Mouse (Mus musculus): ENCODE measurements around the gene Tent4a. TPM values are rescaled to one million over a fixed set of nuclear protein-coding genes. Genes with fewer than 3 reads are reported as not detected.

Gene Tent4a
- polyA plus RNA-seq, 1 experiment from 2014 or later: 10.4 TPM

DNA sequence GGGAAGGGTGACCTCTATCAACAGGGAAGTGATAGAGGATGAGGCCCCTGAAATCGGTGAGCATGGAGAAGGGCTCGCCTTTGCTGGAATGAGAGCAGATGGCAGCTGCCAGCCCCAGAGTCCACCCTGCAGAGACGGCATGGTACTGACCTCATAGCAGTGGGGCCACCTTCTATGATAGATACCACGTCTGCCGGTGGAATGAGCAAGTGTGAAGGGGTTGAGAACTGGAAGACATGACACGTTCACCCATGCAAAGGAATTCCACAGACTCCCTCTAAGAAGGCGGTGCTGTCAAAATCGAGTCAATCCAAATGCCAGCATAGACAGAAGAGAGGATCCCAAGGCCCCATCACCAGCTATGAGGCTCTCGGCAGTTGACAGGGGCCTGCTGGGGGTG, 19.8 kb upstream of the Tent4a start:
- H3K27me3 ChIP-seq (ENCODE audit: control insufficient read depth, insufficient read depth, low read length): no peaks in the 10 kb centered on the region
- H3K4me1 ChIP-seq (ENCODE audit: control insufficient read depth, insufficient read depth, low read length): 0 out of 2 replicates have a peak, but pooled peaks cover 3% of the 10 kb centered on the region
- WGBS: 80% methylated on average over 9 of the region's 9 CpGs
- H3K4me3 ChIP-seq (ENCODE audit: low read depth, low read length): no peak overlapping the region
- no peaks in the 10 kb centered on the region for H3K36me3 ChIP-seq (ENCODE audit: control insufficient read depth, insufficient read depth, low read length)
- H3K4me2 ChIP-seq (ENCODE audit: low read depth, low read length): no peak overlapping the region
- no peak overlapping the region for H3K27ac ChIP-seq (ENCODE audit: low read depth, low read length)
- no peak for ATAC-seq (ENCODE audit: low read depth)
- H3K9ac ChIP-seq (replicated peaks; ENCODE audit: low read depth, low read length): no peak overlapping the region
- H3K9me3 ChIP-seq (ENCODE audit: control insufficient read depth, low read length): no peaks in the 10 kb centered on the region

DNA sequence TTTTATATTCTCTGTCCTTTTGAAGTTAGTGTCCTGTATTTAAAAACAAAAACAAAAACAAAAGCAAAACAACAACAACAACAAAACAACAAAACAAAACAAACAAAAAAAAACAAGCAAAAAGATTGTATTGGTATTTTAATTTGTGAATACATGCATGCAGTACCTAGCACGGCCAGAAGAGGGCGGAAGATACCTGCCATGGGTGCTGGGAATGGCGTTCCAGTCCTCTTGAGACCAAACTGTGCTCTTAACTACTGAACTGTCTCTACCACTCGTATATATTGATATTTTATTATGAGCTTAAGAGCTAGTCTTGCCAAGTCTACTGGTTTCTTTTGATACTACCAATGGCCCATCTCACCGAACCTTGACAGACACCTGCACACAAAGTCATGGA, 18.6 kb upstream of the Tent4a start:
- no peak for ATAC-seq (ENCODE audit: low read depth)
- Histone ChIP-seq H3K9ac (replicated peaks; ENCODE audit: low read depth, low read length) (no peak overlapping the region), H3K4me2 (ENCODE audit: low read depth, low read length) (no peak overlapping the region), H3K27ac (ENCODE audit: low read depth, low read length) (no peak overlapping the region), H3K4me1 (ENCODE audit: control insufficient read depth, insufficient read depth, low read length) (0 out of 2 replicates have a peak, but pooled peaks cover 3% of the 10 kb centered on the region), H3K27me3 (ENCODE audit: control insufficient read depth, insufficient read depth, low read length) (no peaks in the 10 kb centered on the region), H3K4me3 (ENCODE audit: low read depth, low read length) (no peak overlapping the region), H3K9me3 (ENCODE audit: control insufficient read depth, low read length) (no peaks in the 10 kb centered on the region), H3K36me3 (ENCODE audit: control insufficient read depth, insufficient read depth, low read length) (no peaks in the 10 kb centered on the region)
- WGBS: 21% methylated on average over 5 of the region's 5 CpGs

DNA sequence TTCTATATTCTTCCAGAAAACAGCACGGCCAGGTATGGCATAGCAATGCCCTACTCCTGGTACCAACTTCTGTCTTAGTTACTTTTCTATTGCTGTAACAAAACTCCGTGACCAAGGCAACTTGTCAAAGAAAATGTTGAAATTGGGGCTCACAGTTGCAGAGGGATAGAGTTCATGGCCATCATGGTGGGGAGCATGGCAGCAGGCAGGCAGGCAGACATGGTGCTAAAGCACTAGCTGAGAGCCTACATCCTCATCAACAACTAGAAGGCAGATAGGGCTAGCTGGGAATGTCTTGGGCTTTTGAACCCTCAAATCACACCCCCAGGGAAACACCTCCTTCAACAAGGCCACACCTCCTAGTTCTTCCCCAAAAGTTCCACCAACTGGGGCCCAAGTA, 16.4 kb upstream of the Tent4a start:
- Histone ChIP-seq H3K27ac (ENCODE audit: low read depth, low read length) (no peak overlapping the region), H3K4me1 (ENCODE audit: control insufficient read depth, insufficient read depth, low read length) (0 out of 2 replicates have a peak, but pooled peaks cover 3% of the 10 kb centered on the region), H3K4me3 (ENCODE audit: low read depth, low read length) (no peak overlapping the region), H3K9ac (replicated peaks; ENCODE audit: low read depth, low read length) (no peak overlapping the region), H3K4me2 (ENCODE audit: low read depth, low read length) (no peak overlapping the region), H3K36me3 (ENCODE audit: control insufficient read depth, insufficient read depth, low read length) (no peaks in the 10 kb centered on the region), H3K9me3 (ENCODE audit: control insufficient read depth, low read length) (no peaks in the 10 kb centered on the region), H3K27me3 (ENCODE audit: control insufficient read depth, insufficient read depth, low read length) (no peaks in the 10 kb centered on the region)
- WGBS: 84% methylated on average over 2 of the region's 2 CpGs
- ATAC-seq (ENCODE audit: low read depth): no peak

DNA sequence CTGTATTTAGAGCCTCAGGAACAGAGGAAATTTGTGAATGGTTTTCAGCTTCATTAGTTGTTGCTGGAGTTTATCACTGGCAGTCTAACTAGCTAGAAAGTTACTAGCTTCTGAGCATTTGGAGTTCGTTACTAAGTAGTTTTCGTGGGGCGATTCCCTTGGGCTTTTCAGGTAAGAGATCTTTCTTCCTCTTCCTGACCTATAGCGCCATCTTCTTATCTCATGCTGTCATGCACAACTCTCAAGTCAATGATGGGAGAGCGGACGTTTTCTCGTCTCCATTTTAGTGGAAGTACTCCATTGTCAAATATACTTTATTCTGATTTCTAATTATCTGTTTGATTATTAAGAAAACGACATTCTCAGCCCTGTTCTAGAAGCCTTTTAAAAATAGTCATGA, 15.6 kb upstream of the Tent4a start:
- H3K4me1 ChIP-seq (ENCODE audit: control insufficient read depth, insufficient read depth, low read length): no peaks in the 10 kb centered on the region
- no peaks in the 10 kb centered on the region for H3K36me3 ChIP-seq (ENCODE audit: control insufficient read depth, insufficient read depth, low read length)
- H3K27ac ChIP-seq (ENCODE audit: low read depth, low read length): no peak overlapping the region
- no peaks in the 10 kb centered on the region for H3K27me3 ChIP-seq (ENCODE audit: control insufficient read depth, insufficient read depth, low read length)
- no peak for ATAC-seq (ENCODE audit: low read depth)
- 53% methylated on average over 8 of the region's 8 CpGs for WGBS
- no peak overlapping the region for H3K4me2 ChIP-seq (ENCODE audit: low read depth, low read length)
- no peak overlapping the region for H3K9ac ChIP-seq (replicated peaks; ENCODE audit: low read depth, low read length)
- no peak overlapping the region for H3K4me3 ChIP-seq (ENCODE audit: low read depth, low read length)
- no peaks in the 10 kb centered on the region for H3K9me3 ChIP-seq (ENCODE audit: control insufficient read depth, low read length)

DNA sequence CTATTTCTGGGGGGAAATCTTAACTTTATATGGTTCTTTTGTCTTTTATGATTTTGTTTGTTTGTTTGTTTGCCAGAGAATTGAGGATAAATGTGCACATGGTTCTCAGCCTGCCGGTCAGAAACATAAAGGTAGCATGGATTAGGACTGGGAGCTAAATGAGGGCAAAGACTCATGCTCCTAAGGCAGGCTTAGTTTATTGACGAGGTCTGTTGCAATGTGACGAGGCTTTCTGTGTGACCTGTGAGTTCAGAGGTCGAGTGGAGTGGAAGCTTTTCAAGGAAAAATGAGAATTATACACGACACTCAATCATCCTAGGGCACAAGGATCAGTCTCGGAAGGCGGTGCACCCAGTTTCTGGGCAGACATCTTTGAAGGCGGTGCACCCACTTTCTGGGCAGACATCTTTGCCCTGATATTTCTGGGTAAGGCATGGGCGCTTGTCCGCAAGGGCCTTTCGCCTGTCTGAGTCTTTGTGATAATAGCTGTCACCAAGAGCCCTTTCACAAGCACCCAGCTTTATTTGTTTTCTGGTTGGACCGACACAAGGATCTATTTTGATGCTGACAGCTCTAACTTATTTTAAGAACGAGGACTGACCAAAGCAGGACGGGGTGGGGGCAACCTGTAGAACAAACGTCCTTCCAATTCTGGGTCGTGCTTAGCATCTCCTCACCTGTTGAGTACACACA, 13.2 kb upstream of the Tent4a start:
- Histone ChIP-seq H3K9ac (replicated peaks; ENCODE audit: low read depth, low read length) (no peak overlapping the region), H3K4me1 (ENCODE audit: control insufficient read depth, insufficient read depth, low read length) (peaks cover 7% of the 10 kb centered on the region; the same call in 1 of the 2 replicates), H3K27ac (ENCODE audit: low read depth, low read length) (no peak overlapping the region), H3K36me3 (ENCODE audit: control insufficient read depth, insufficient read depth, low read length) (no peaks in the 10 kb centered on the region), H3K9me3 (ENCODE audit: control insufficient read depth, low read length) (no peaks in the 10 kb centered on the region), H3K27me3 (ENCODE audit: control insufficient read depth, insufficient read depth, low read length) (no peaks in the 10 kb centered on the region), H3K4me3 (ENCODE audit: low read depth, low read length) (no peak overlapping the region), H3K4me2 (ENCODE audit: low read depth, low read length) (no peak overlapping the region)
- no peak for ATAC-seq (ENCODE audit: low read depth)
- 71% methylated on average over 16 of the region's 16 CpGs for WGBS

DNA sequence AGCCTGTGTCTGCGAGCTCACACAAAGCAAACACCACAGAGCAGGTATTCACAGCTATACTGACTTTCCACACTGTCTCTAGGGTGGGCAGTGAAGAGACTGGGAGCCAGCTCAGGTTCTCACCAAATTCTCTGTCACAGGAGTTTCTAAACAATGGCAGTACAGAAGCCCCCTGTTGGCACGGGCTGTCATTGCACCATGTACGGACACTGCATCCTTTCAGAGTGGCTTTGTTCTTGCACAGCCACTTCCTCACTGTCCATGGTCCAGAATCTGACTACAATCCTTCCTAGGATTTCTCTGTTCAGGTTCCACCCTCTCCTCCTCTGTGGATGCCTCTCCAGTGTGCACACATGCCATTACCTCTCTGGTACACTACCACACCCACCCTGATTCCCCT, 10.6 kb upstream of the Tent4a start:
- Histone ChIP-seq H3K27ac (ENCODE audit: low read depth, low read length) (no peak overlapping the region), H3K4me1 (ENCODE audit: control insufficient read depth, insufficient read depth, low read length) (peaks cover 7% of the 10 kb centered on the region; the same call in 1 of the 2 replicates), H3K4me3 (ENCODE audit: low read depth, low read length) (no peak overlapping the region), H3K36me3 (ENCODE audit: control insufficient read depth, insufficient read depth, low read length) (no peaks in the 10 kb centered on the region), H3K4me2 (ENCODE audit: low read depth, low read length) (no peak overlapping the region), H3K9me3 (ENCODE audit: control insufficient read depth, low read length) (no peaks in the 10 kb centered on the region), H3K27me3 (ENCODE audit: control insufficient read depth, insufficient read depth, low read length) (no peaks in the 10 kb centered on the region), H3K9ac (replicated peaks; ENCODE audit: low read depth, low read length) (no peak overlapping the region)
- WGBS: 31% methylated on average over 3 of the region's 3 CpGs
- ATAC-seq (ENCODE audit: low read depth): no peak

DNA sequence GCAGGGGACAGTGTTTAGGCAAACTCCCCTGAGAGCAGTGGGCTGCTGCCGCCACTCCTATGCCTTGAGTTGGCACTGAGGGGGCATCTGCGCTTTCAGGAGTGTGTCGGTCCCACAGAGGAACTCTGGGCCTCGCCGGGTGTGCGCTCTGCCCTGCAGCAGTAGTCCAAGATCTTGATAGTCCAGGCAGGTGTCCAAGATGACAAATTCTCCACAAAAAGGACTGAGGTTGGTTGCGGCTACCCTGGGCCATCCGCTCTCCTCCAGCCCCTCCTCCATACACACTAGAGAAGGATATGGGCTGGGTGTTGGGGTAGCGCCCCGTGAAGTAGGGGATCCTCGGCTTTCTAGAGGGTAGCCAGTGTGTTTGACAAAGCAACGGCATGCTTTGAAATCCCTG, 9.2 kb upstream of the Tent4a start:
- Histone ChIP-seq H3K36me3 (ENCODE audit: control insufficient read depth, insufficient read depth, low read length) (no peaks in the 10 kb centered on the region), H3K4me1 (ENCODE audit: control insufficient read depth, insufficient read depth, low read length) (peaks cover 7% of the 10 kb centered on the region; the same call in 1 of the 2 replicates), H3K4me2 (ENCODE audit: low read depth, low read length) (no peak overlapping the region), H3K4me3 (ENCODE audit: low read depth, low read length) (no peak overlapping the region), H3K27ac (ENCODE audit: low read depth, low read length) (no peak overlapping the region), H3K9ac (replicated peaks; ENCODE audit: low read depth, low read length) (no peak overlapping the region), H3K9me3 (ENCODE audit: control insufficient read depth, low read length) (no peaks in the 10 kb centered on the region), H3K27me3 (ENCODE audit: control insufficient read depth, insufficient read depth, low read length) (no peaks in the 10 kb centered on the region)
- no peak for ATAC-seq (ENCODE audit: low read depth)
- WGBS: 43% methylated on average over 12 of the region's 12 CpGs

DNA sequence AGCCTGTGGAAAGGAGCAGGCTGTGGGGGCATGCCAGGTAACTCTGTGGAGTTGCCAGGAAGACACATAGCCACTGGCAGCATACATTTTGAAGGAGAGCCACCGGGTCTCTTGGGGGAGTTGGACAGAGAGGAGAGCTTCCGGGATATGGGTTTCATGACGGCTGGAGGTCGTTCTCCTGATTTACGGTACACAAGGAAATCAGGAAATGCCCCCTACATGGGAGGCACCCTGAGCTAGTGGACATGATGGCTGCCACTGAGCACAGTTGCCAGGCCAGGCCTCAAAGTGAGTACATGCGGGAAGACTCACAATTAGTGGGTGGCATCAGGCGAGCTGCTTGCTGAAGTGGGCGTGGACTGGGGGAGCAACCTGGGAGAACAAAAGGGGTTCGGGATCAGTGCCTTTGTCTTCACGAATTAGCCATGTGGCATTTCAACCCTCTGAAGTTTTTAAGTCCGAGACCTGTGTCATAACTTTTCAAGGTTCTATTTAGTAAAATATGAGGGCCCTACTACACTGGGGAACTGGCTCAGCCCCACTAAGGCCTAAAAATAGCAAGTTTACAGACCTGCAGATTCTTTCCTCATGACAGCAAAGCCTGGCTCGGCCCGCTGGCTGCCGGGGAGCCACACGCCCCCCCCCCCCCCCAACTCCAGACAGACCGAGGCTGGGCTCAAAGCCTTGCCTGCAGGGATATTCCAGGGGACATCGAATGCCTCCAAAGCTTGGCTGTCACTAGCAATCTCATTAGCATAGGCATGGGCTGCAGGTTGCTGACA, 8.3 kb upstream of the Tent4a start:
- peaks cover 7% of the 10 kb centered on the region; the same call in 1 of the 2 replicates for H3K4me1 ChIP-seq (ENCODE audit: control insufficient read depth, insufficient read depth, low read length)
- no peaks in the 10 kb centered on the region for H3K36me3 ChIP-seq (ENCODE audit: control insufficient read depth, insufficient read depth, low read length)
- H3K27me3 ChIP-seq (ENCODE audit: control insufficient read depth, insufficient read depth, low read length): no peaks in the 10 kb centered on the region
- H3K4me2 ChIP-seq (ENCODE audit: low read depth, low read length): no peak overlapping the region
- H3K9me3 ChIP-seq (ENCODE audit: control insufficient read depth, low read length): no peaks in the 10 kb centered on the region
- H3K4me3 ChIP-seq (ENCODE audit: low read depth, low read length): no peak overlapping the region
- ATAC-seq (ENCODE audit: low read depth): no peak
- 33% methylated on average over 17 of the region's 17 CpGs for WGBS
- no peak overlapping the region for H3K9ac ChIP-seq (replicated peaks; ENCODE audit: low read depth, low read length)
- no peak overlapping the region for H3K27ac ChIP-seq (ENCODE audit: low read depth, low read length)

DNA sequence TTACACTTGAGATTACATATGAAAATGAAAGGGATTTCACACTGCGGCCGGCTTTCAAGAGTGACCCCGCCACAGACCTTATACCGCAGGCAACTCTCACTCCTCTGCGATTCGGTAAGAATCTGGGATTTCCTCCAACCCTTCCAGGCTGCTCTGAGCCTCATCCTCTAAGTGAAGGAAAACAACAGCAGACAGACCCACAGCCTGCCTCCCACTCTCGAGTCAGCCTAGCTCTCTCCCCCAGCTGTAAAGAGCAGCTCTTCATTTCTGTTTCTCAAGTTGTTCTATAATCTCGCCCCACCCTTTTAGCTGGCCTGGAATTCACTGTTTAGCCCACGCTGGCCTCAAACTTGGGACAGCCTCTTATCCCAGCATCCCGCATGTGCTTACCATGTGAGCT, 7.4 kb upstream of the Tent4a start:
- Histone ChIP-seq H3K36me3 (ENCODE audit: control insufficient read depth, insufficient read depth, low read length) (no peaks in the 10 kb centered on the region), H3K27ac (ENCODE audit: low read depth, low read length) (no peak overlapping the region), H3K27me3 (ENCODE audit: control insufficient read depth, insufficient read depth, low read length) (no peaks in the 10 kb centered on the region), H3K9ac (replicated peaks; ENCODE audit: low read depth, low read length) (no peak overlapping the region), H3K9me3 (ENCODE audit: control insufficient read depth, low read length) (no peaks in the 10 kb centered on the region), H3K4me2 (ENCODE audit: low read depth, low read length) (no peak overlapping the region), H3K4me3 (ENCODE audit: low read depth, low read length) (no peak overlapping the region), H3K4me1 (ENCODE audit: control insufficient read depth, insufficient read depth, low read length) (peaks cover 7% of the 10 kb centered on the region; the same call in 1 of the 2 replicates)
- ATAC-seq (ENCODE audit: low read depth): no peak
- WGBS: 76% methylated on average over 10 of the region's 10 CpGs
